Mouse (Mus musculus): ENCODE measurements at regions not wholly inside any gene's neighbourhood (a gene's known extent, or its start where the extent isn't known, plus 50 kb on each side); places are given as distances from the start of the nearest gene placed in this dataset.
A peak's percentile ranks its signal among the peaks of the same experiment; 100 is the strongest.
"Not testable (repeated sequence)": the region's sequence is repeated elsewhere in the genome, so short reads cannot be mapped to it uniquely, and the experiment has no call there.

- peak; percentile 7 for DNase-seq (ENCODE audit: low read depth, low spot score)
Measured at GRCm38 (mm10) chr9:83728428-83728827, 77.6 kb downstream of the Elovl4 start.

- peak; percentile 75 for DNase-seq (ENCODE audit: low read depth, low spot score)
Measured at GRCm38 (mm10) chr9:83727462-83728189, 78.5 kb downstream of the Elovl4 start.

- DNase-seq (ENCODE audit: low read depth, low spot score) = no peak
Measured at GRCm38 (mm10) chr9:83726979-83727378, 79.1 kb downstream of the Elovl4 start.

GRCm38 (mm10) chr9:83726105-83726504, 80.0 kb downstream of the Elovl4 start:
- DNase-seq (ENCODE audit: low read depth, low spot score) = no peak

- no peak for DNase-seq (ENCODE audit: low read depth, low spot score)
Measured at GRCm38 (mm10) chr9:83725545-83725944, 80.5 kb downstream of the Elovl4 start.

- DNase-seq (ENCODE audit: low read depth, low spot score) = no peak
Measured at GRCm38 (mm10) chr9:83720982-83721381, 85.1 kb downstream of the Elovl4 start.

GRCm38 (mm10) chr9:83719811-83720210, 86.3 kb downstream of the Elovl4 start:
- DNase-seq (ENCODE audit: low read depth, low spot score) = no peak

- DNase-seq (ENCODE audit: low read depth, low spot score) = not testable (repeated sequence)
Measured at GRCm38 (mm10) chr9:83718084-83718483, 88.0 kb downstream of the Elovl4 start.

GRCm38 (mm10) chr9:83716101-83716763, 89.8 kb downstream of the Elovl4 start:
- DNase-seq (ENCODE audit: low read depth, low spot score) = no peak

GRCm38 (mm10) chr9:83707361-83707760, 98.7 kb downstream of the Elovl4 start:
- no peak for DNase-seq (ENCODE audit: low read depth, low spot score)

- DNase-seq (ENCODE audit: low read depth, low spot score) = no peak
Measured at GRCm38 (mm10) chr9:83706071-83706470, 100.0 kb downstream of the Elovl4 start.

GRCm38 (mm10) chr9:83704186-83704585, 101.9 kb downstream of the Elovl4 start:
- DNase-seq (ENCODE audit: low read depth, low spot score) = no peak

GRCm38 (mm10) chr9:83700916-83701315, 105.2 kb downstream of the Elovl4 start:
- DNase-seq (ENCODE audit: low read depth, low spot score) = no peak

- DNase-seq (ENCODE audit: low read depth, low spot score) = no peak
Measured at GRCm38 (mm10) chr9:83700056-83700455, 106.0 kb downstream of the Elovl4 start.

GRCm38 (mm10) chr9:83691332-83692198, 114.5 kb downstream of the Elovl4 start:
- DNase-seq (ENCODE audit: low read depth, low spot score) = peak; percentile 75

Data from CD4-positive, CD25-positive, alpha-beta regulatory T cell, adult 2 months (primary cell).